Mouse (Mus musculus) midbrain, postnatal 0 days (tissue): ENCODE measurements around the gene Lzts3. TPM values are rescaled to one million over a fixed set of nuclear protein-coding genes. Genes with fewer than 3 reads are reported as not detected.

Experiments used
- ATAC-seq: fragments of 200-750 bp; cut with Nextera tagmentation; 2 replicates; pipeline ENCODE4 v1.8.0; 2017; ENCODE audit warnings: moderate number of reproducible peaks, mild to moderate bottlenecking, moderate TSS enrichment, moderate library complexity; ENCODE audit not compliant: low FRiP score
- DNase-seq: peaks from one replicate; pipeline ENCODE4 v3.0.0-alpha.2; 2015; ENCODE audit warnings: low spot score
- H3K27ac ChIP-seq: fragments of 300-500 bp; sonication (generic); 2 replicates; pipeline ENCODE4 v1.5.1; 2014; ENCODE audit warnings: low read depth, mild to moderate bottlenecking, low read length, mixed read lengths
- H3K27me3 ChIP-seq: fragments of 300-500 bp; sonication (generic); 2 replicates; pipeline ENCODE4 v1.6.1; 2014; ENCODE audit warnings: low read length, control low read depth, mixed read lengths; ENCODE audit not compliant: insufficient read depth
- H3K36me3 ChIP-seq: fragments of 300-500 bp; sonication (generic); 2 replicates; pipeline ENCODE4 v1.6.1; 2014; ENCODE audit warnings: low read length, control low read depth, mixed read lengths; ENCODE audit not compliant: insufficient read depth
- H3K4me1 ChIP-seq: fragments of 300-500 bp; sonication (generic); 2 replicates; pipeline ENCODE4 v1.6.1; 2014; ENCODE audit warnings: mild to moderate bottlenecking, control low read depth, antibody characterized with exemption, low read length, mixed read lengths; ENCODE audit not compliant: insufficient read depth
- H3K4me2 ChIP-seq: fragments of 300-500 bp; sonication (generic); 2 replicates; pipeline ENCODE4 v1.6.1; 2014; ENCODE audit warnings: low read depth, mild to moderate bottlenecking, low read length, mixed read lengths; ENCODE audit not compliant: poor library complexity, severe bottlenecking
- H3K4me3 ChIP-seq: fragments of 300-500 bp; sonication (generic); 2 replicates; pipeline ENCODE4 v1.5.1; 2014; ENCODE audit warnings: low read depth, mild to moderate bottlenecking, low read length, moderate library complexity
- H3K9ac ChIP-seq: fragments of 300-500 bp; sonication (generic); replicated peaks from 2 replicates; pipeline ENCODE4 v1.6.1; 2014; ENCODE audit warnings: mild to moderate bottlenecking, low read length, moderate library complexity, mixed read lengths; ENCODE audit not compliant: poor library complexity, severe bottlenecking
- H3K9me3 ChIP-seq: fragments of 300-500 bp; sonication (generic); 2 replicates; pipeline ENCODE4 v1.6.1; 2016; ENCODE audit warnings: low read length, control low read depth
- CTCF ChIP-seq: IDR thresholded peaks from 2 replicates; pipeline ENCODE4 v1.5.1; 2016; ENCODE audit warnings: antibody characterized with exemption, mild to moderate bottlenecking
- WGBS: fragments of 180-500 bp; shearing (Covaris S2); extraction: QIAGEN DNeasy Blood & Tissue Kit; methylation state at CpG from one replicate; pipeline ENCODE4 v1.1.7; 2014; 5-methylcytosine and 5-hydroxymethylcytosine counted together
- polyA plus RNA-seq: library from polyadenylated mRNA; unstranded; fragments of >200 nt; fragmentation: Nextera tagmentation; extraction: Ambion mirVana; gene quantifications from 2 replicates; pipeline ENCODE4 v1.2.1, GENCODE M21; 2015
- total RNA-seq: library from RNA; depleted of rRNA; stranded (reverse); fragments of >200 nt; gene quantifications from 2 replicates; pipeline ENCODE4 v1.2.3, GENCODE M21; 2014

Lzts3 gene
- total and polyA plus RNA-seq, 2 experiments from 2014 or later: 18.8 to 76.6 TPM

DNA sequence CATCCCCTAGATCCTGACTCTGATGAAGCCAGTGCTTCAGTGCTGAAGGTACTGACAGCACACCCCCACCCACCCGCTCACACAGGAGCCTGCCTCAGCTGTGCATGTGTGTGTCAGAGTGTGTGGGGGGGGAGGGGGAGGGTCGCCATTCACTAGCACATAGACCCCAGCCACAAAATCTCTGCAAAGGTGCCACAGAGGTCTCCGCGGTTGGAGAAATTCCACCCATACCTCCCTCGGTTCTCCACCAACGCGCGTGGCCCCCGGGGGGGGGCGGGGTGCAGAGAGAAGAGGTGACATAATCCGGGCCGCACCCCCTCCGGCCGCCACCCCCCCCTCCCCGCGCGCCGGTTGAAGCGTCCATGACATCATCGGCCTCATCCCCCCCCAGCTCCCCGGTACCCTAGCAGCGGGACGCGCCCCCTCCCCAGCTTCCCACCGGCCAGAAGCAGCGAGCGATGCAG lies 374 bp downstream of the Lzts3 start:
- peak overlapping the region; percentile 81 for H3K27ac ChIP-seq
- peak overlapping the region; percentile 65 for H3K4me3 ChIP-seq
- H3K9ac ChIP-seq: peak overlapping the region; percentile 96
- TF ChIP-seq CTCF: no peak
- H3K4me1 ChIP-seq: peaks cover 10% of the 10 kb centered on the region; the same call in 1 of the 2 replicates
- H3K36me3 ChIP-seq: peaks cover 11% of the 10 kb centered on the region; the same call in 1 of the 2 replicates
- H3K9me3 ChIP-seq: no peaks in the 10 kb centered on the region
- DNase-seq: peak; percentile 48
- ATAC-seq: peak; percentile 82
- H3K27me3 ChIP-seq: no peaks in the 10 kb centered on the region; the same call in 1 of the 2 replicates
- WGBS: 3% methylated on average over 17 of the region's 27 CpGs
- H3K4me2 ChIP-seq: peak overlapping the region; percentile 74

- peaks cover 10% of the 10 kb centered on the region; the same call in 1 of the 2 replicates for H3K36me3 ChIP-seq
- H3K9ac ChIP-seq: peak overlapping the region; percentile 96
- WGBS: 73% methylated on average over 6 of the region's 6 CpGs
- no peaks in the 10 kb centered on the region for H3K9me3 ChIP-seq
- peak overlapping the region; percentile 74 for H3K4me2 ChIP-seq
- H3K4me1 ChIP-seq: peaks cover 10% of the 10 kb centered on the region; the same call in 1 of the 2 replicates
- ATAC-seq (peak; percentile 5; the same call in 1 of the 2 replicates), DNase-seq (no peak)
- TF ChIP-seq CTCF: no peak
- peak overlapping the region; percentile 65 for H3K4me3 ChIP-seq
- H3K27ac ChIP-seq: peak overlapping the region; percentile 81; the same call in 1 of the 2 replicates
- H3K27me3 ChIP-seq: peaks cover 7% of the 10 kb centered on the region
Measured at GRCm38 (mm10) chr2:130641351-130642025, 1.1 kb downstream of the Lzts3 start.

DNA sequence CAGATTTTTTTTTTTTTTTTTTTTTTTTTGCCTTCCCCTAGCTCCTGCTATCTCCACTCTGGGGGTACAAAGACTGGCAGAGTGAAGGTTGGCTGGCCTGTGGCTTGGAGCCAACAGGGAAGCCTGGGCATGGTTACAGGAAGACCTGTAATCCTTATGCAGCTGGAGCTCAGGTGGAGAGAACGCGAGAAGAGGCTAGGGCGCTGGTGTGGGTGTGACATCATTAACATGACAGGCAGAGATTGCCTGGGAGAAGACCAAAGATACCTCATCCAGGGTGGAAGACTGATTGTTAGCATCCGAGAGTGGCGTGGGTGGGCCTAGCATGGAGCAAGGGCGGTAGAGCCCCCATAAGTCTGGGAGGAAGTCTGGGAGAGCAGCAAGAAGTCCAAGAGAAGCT lies 3.3 kb downstream of the Lzts3 start:
- Histone ChIP-seq H3K4me1 (peaks cover 12% of the 10 kb centered on the region), H3K27ac (no peak overlapping the region), H3K4me3 (no peak overlapping the region), H3K4me2 (no peak overlapping the region), H3K9ac (no peak overlapping the region), H3K27me3 (peaks cover 22% of the 10 kb centered on the region), H3K36me3 (peaks cover 28% of the 10 kb centered on the region), H3K9me3 (no peaks in the 10 kb centered on the region)
- ATAC-seq (no peak), DNase-seq (no peak)
- WGBS: 83% methylated on average over 6 of the region's 6 CpGs
- TF ChIP-seq CTCF: no peak

- Histone ChIP-seq H3K9me3 (no peaks in the 10 kb centered on the region), H3K27ac (no peak overlapping the region), H3K4me3 (no peak overlapping the region), H3K4me1 (peaks cover 12% of the 10 kb centered on the region), H3K4me2 (no peak overlapping the region), H3K36me3 (peaks cover 28% of the 10 kb centered on the region), H3K9ac (no peak overlapping the region), H3K27me3 (peaks cover 26% of the 10 kb centered on the region)
- ATAC-seq (no peak), DNase-seq (no peak)
- WGBS: 35% methylated on average over 16 of the region's 16 CpGs
- no peak for TF ChIP-seq CTCF
Measured at GRCm38 (mm10) chr2:130638101-130638611, 4.4 kb downstream of the Lzts3 start.

GRCm38 (mm10) chr2:130635847-130636246 lies 6.8 kb downstream of the Lzts3 start:
- TF ChIP-seq CTCF: no peak
- Histone ChIP-seq H3K9ac (no peak overlapping the region), H3K27ac (no peak overlapping the region), H3K4me1 (peaks cover 6% of the 10 kb centered on the region), H3K4me2 (no peak overlapping the region), H3K4me3 (no peak overlapping the region), H3K36me3 (peaks cover 28% of the 10 kb centered on the region), H3K27me3 (peaks cover 26% of the 10 kb centered on the region), H3K9me3 (no peaks in the 10 kb centered on the region)
- DNase-seq (no peak), ATAC-seq (no peak)
- 35% methylated on average over 21 of the region's 21 CpGs for WGBS
